Mouse (Mus musculus): ENCODE data around the gene Coro7. TPM values are rescaled to one million over a fixed set of nuclear protein-coding genes. Genes with fewer than 3 reads are reported as not detected.
A peak's percentile ranks its signal among the peaks of the same experiment; 100 is the strongest.

Coro7 gene
- polyA plus RNA-seq, 1 experiment = 60.6 TPM

- no peak overlapping the region for H3K4me3 ChIP-seq (replicated peaks; ENCODE audit: extremely low read depth, low read depth, low read length)
- no peak for DNase-seq
- TF ChIP-seq CTCF (IDR thresholded peaks at IDR 0.05; ENCODE audit: insufficient read depth, low read length) (no peak), POLR2A (IDR thresholded peaks at IDR 0.05; ENCODE audit: borderline replicate concordance, extremely low read depth, low read depth, low read length) (no peak)
- no peaks in the 10 kb centered on the region for H3K4me1 ChIP-seq (ENCODE audit: control insufficient read depth, insufficient read depth, low read length)
- WGBS = 90% methylated on average over 3 of the region's 3 CpGs
Measured at GRCm38 (mm10) chr16:4633661-4634060, 45.9 kb downstream of the Coro7 start.

GRCm38 (mm10) chr16:4632050-4632449, 47.5 kb downstream of the Coro7 start:
- H3K4me3 ChIP-seq (replicated peaks; ENCODE audit: extremely low read depth, low read depth, low read length) = no peak overlapping the region
- DNase-seq = peak; percentile 65
- WGBS = 49% methylated on average over 7 of the region's 7 CpGs
- no peak for TF ChIP-seq POLR2A (IDR thresholded peaks at IDR 0.05; ENCODE audit: borderline replicate concordance, extremely low read depth, low read depth, low read length)
- 0 out of 2 replicates have a peak, but pooled peaks have one; percentile 25 for TF ChIP-seq CTCF (IDR thresholded peaks at IDR 0.05; ENCODE audit: insufficient read depth, low read length)
- H3K4me1 ChIP-seq (ENCODE audit: control insufficient read depth, insufficient read depth, low read length) = no peaks in the 10 kb centered on the region

GRCm38 (mm10) chr16:4629950-4630349, 49.6 kb downstream of the Coro7 start:
- Histone ChIP-seq H3K4me1 (ENCODE audit: control insufficient read depth, insufficient read depth, low read length) (no peaks in the 10 kb centered on the region), H3K4me3 (replicated peaks; ENCODE audit: extremely low read depth, low read depth, low read length) (no peak overlapping the region)
- TF ChIP-seq CTCF (IDR thresholded peaks at IDR 0.05; ENCODE audit: insufficient read depth, low read length) (peak; percentile 98), POLR2A (IDR thresholded peaks at IDR 0.05; ENCODE audit: borderline replicate concordance, extremely low read depth, low read depth, low read length) (no peak)
- DNase-seq = peak; percentile 84
- 22% methylated on average over 6 of the region's 6 CpGs for WGBS

- no peak for DNase-seq
- whole genome bisulfite sequencing = 85% methylated on average over 9 of the region's 9 CpGs
- H3K4me1 ChIP-seq (ENCODE audit: control insufficient read depth, insufficient read depth, low read length) = peaks cover 2% of the 10 kb centered on the region; the same call in 1 of the 2 replicates
- H3K4me3 ChIP-seq (replicated peaks; ENCODE audit: extremely low read depth, low read depth, low read length) = no peak overlapping the region
- TF ChIP-seq CTCF (IDR thresholded peaks at IDR 0.05; ENCODE audit: insufficient read depth, low read length) (no peak), POLR2A (IDR thresholded peaks at IDR 0.05; ENCODE audit: borderline replicate concordance, extremely low read depth, low read depth, low read length) (no peak)
Measured at GRCm38 (mm10) chr16:4628898-4629419, 50.6 kb downstream of the Coro7 start.

GRCm38 (mm10) chr16:4627105-4627504, 52.5 kb downstream of the Coro7 start:
- peaks cover 8% of the 10 kb centered on the region for H3K4me1 ChIP-seq (ENCODE audit: control insufficient read depth, insufficient read depth, low read length)
- 79% methylated on average over 6 of the region's 6 CpGs for WGBS
- no peak for TF ChIP-seq CTCF (IDR thresholded peaks at IDR 0.05; ENCODE audit: insufficient read depth, low read length)
- no peak for TF ChIP-seq POLR2A (IDR thresholded peaks at IDR 0.05; ENCODE audit: borderline replicate concordance, extremely low read depth, low read depth, low read length)
- no peak for DNase-seq
- H3K4me3 ChIP-seq (replicated peaks; ENCODE audit: extremely low read depth, low read depth, low read length) = no peak overlapping the region

GRCm38 (mm10) chr16:4624481-4625110, 55.0 kb downstream of the Coro7 start, which contains the start of gene Pam16:
TSS of gene Pam16 (minus strand) at chr16:4624988.
- peaks cover 11% of the 10 kb centered on the region for H3K4me1 ChIP-seq (ENCODE audit: control insufficient read depth, insufficient read depth, low read length)
- H3K4me3 ChIP-seq (replicated peaks; ENCODE audit: extremely low read depth, low read depth, low read length) = peak within 1 kb of the TSS; percentile 87
- TF ChIP-seq CTCF (IDR thresholded peaks at IDR 0.05; ENCODE audit: insufficient read depth, low read length) (no peak), POLR2A (IDR thresholded peaks at IDR 0.05; ENCODE audit: borderline replicate concordance, extremely low read depth, low read depth, low read length) (peak; percentile 33; the same call in 1 of the 2 replicates)
- peak; percentile 93 for DNase-seq
- WGBS = under 1% methylated on average over 56 of the region's 56 CpGs

GRCm38 (mm10) chr16:4624074-4624473, 55.5 kb downstream of the Coro7 start:
- 20% methylated on average over 9 of the region's 9 CpGs for WGBS
- TF ChIP-seq CTCF (IDR thresholded peaks at IDR 0.05; ENCODE audit: insufficient read depth, low read length) (no peak), POLR2A (IDR thresholded peaks at IDR 0.05; ENCODE audit: borderline replicate concordance, extremely low read depth, low read depth, low read length) (no peak)
- peaks cover 11% of the 10 kb centered on the region for H3K4me1 ChIP-seq (ENCODE audit: control insufficient read depth, insufficient read depth, low read length)
- no peak for DNase-seq
- H3K4me3 ChIP-seq (replicated peaks; ENCODE audit: extremely low read depth, low read depth, low read length) = peak overlapping the region; percentile 87

- WGBS = 82% methylated on average over 4 of the region's 4 CpGs
- Histone ChIP-seq H3K4me3 (replicated peaks; ENCODE audit: extremely low read depth, low read depth, low read length) (no peak overlapping the region), H3K4me1 (ENCODE audit: control insufficient read depth, insufficient read depth, low read length) (0 out of 2 replicates have a peak, but pooled peaks cover 3% of the 10 kb centered on the region)
- no peak for TF ChIP-seq CTCF (IDR thresholded peaks at IDR 0.05; ENCODE audit: insufficient read depth, low read length)
- TF ChIP-seq POLR2A (IDR thresholded peaks at IDR 0.05; ENCODE audit: borderline replicate concordance, extremely low read depth, low read depth, low read length) = no peak
- DNase-seq = no peak
Measured at GRCm38 (mm10) chr16:4616829-4617228, 62.7 kb downstream of the Coro7 start.

- Histone ChIP-seq H3K4me3 (replicated peaks; ENCODE audit: extremely low read depth, low read depth, low read length) (no peak overlapping the region), H3K4me1 (ENCODE audit: control insufficient read depth, insufficient read depth, low read length) (0 out of 2 replicates have a peak, but pooled peaks cover 3% of the 10 kb centered on the region)
- WGBS = 91% methylated on average over 1 of the region's 1 CpGs
- no peak for TF ChIP-seq CTCF (IDR thresholded peaks at IDR 0.05; ENCODE audit: insufficient read depth, low read length)
- no peak for TF ChIP-seq POLR2A (IDR thresholded peaks at IDR 0.05; ENCODE audit: borderline replicate concordance, extremely low read depth, low read depth, low read length)
- no peak for DNase-seq
Measured at GRCm38 (mm10) chr16:4615297-4615696, 64.3 kb downstream of the Coro7 start.

GRCm38 (mm10) chr16:4614639-4615038, 64.9 kb downstream of the Coro7 start:
- DNase-seq = no peak
- Histone ChIP-seq H3K4me1 (ENCODE audit: control insufficient read depth, insufficient read depth, low read length) (no peaks in the 10 kb centered on the region), H3K4me3 (replicated peaks; ENCODE audit: extremely low read depth, low read depth, low read length) (no peak overlapping the region)
- WGBS = 86% methylated on average over 3 of the region's 3 CpGs
- TF ChIP-seq POLR2A (IDR thresholded peaks at IDR 0.05; ENCODE audit: borderline replicate concordance, extremely low read depth, low read depth, low read length) (no peak), CTCF (IDR thresholded peaks at IDR 0.05; ENCODE audit: insufficient read depth, low read length) (no peak)
